Mouse (Mus musculus): ENCODE data around the gene Dock8. TPM values are rescaled to one million over a fixed set of nuclear protein-coding genes. Genes with fewer than 3 reads are reported as not detected.

Gene Dock8
- polyA plus RNA-seq, 1 experiment: 0.57 TPM

DNA sequence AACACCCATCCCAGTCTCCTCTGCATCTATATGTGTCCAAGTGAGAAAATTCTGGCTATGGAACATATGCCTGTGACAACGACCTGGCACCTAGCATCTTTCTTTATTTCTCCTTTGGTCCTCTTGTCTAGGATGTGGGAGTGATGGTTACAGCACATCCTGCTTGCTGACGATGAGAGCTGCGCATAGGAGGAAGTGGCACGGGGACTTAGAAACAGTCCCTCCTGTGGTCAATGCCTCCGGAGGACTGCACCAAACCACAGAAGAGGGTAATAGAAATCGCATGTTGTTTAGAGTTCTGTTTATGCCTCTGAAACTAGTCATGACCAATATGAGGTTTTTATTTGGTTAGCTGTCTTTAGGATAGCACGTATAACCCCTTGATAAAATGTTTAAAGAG lies 28.0 kb upstream of the Dock8 start:
- no peak overlapping the region for H3K4me3 ChIP-seq (ENCODE audit: low read depth, low read length)
- no peak overlapping the region for H3K27ac ChIP-seq (ENCODE audit: insufficient read depth, low read length)
- no peak for TF ChIP-seq POLR2A (IDR thresholded peaks at IDR 0.05; ENCODE audit: insufficient read depth, low read length)
- no peaks in the 10 kb centered on the region for H3K36me3 ChIP-seq (ENCODE audit: control insufficient read depth, insufficient read depth, low read length, poor library complexity, severe bottlenecking)
- H3K27me3 ChIP-seq (ENCODE audit: control insufficient read depth, insufficient read depth, low read length, poor library complexity, severe bottlenecking): no peaks in the 10 kb centered on the region
- H3K9ac ChIP-seq (ENCODE audit: low read depth, poor library complexity, severe bottlenecking): no peak overlapping the region
- no peaks in the 10 kb centered on the region for H3K9me3 ChIP-seq (replicated peaks; ENCODE audit: control insufficient read depth, insufficient read depth, low read length, poor library complexity, severe bottlenecking)
- H3K4me1 ChIP-seq (ENCODE audit: control insufficient read depth, insufficient read depth, low read length): no peaks in the 10 kb centered on the region

DNA sequence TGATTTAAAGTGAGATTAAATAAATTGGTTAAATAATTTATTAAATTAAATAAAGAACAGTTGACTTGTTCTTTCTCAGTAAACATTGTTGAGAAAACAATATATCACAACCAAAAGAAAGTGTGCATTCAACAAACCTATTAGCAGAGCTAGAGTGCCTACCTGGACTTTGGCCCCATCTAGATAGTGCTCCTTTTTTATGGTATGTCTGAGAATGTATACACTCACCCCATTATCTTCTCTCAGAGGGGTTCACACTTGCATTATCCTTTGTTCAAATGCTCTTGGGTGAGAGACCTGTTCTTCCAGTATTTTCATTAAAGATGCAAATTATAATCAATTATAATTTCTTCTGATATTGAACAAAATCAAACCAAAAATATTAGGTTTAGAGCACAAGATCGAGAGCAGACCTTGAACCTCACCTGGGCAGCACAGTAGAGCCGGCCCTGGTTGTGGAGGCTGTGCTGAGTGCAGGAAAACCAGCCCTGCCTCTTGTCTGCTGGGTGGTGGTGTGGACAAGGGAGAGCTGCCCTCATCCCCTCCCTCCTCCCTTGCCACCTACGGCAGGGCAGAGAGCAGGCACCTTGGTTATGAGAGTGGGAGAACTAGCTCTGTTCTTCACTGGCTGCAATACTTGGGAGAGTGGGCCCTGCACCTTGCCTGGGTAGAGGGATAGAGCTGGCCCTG lies 26.5 kb upstream of the Dock8 start:
- Histone ChIP-seq H3K36me3 (ENCODE audit: control insufficient read depth, insufficient read depth, low read length, poor library complexity, severe bottlenecking) (no peaks in the 10 kb centered on the region), H3K9ac (ENCODE audit: low read depth, poor library complexity, severe bottlenecking) (no peak overlapping the region), H3K27ac (ENCODE audit: insufficient read depth, low read length) (no peak overlapping the region)

DNA sequence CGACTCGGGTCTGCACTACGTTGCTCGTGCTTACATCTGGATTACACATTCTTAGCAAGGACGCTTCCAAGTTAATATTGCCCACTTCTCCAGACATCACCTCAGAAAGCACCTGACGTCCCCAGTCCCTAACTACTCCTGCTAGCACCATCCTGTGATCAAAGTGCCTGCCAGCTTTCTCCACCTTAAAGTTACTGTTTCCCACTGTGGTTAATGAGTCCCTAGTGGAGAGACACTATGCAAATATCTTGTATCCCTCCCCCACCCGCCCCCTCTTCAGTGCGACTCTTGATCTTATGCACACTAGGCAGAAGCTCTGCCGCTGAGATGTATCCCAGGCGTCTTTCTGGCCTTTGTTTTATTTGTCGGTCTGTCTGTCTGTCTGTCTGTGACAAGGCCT lies 21.3 kb upstream of the Dock8 start:
- Histone ChIP-seq H3K36me3 (ENCODE audit: control insufficient read depth, insufficient read depth, low read length, poor library complexity, severe bottlenecking) (no peaks in the 10 kb centered on the region), H3K9ac (ENCODE audit: low read depth, poor library complexity, severe bottlenecking) (no peak overlapping the region), H3K4me3 (ENCODE audit: low read depth, low read length) (no peak overlapping the region), H3K27me3 (ENCODE audit: control insufficient read depth, insufficient read depth, low read length, poor library complexity, severe bottlenecking) (no peaks in the 10 kb centered on the region; the same call in 1 of the 2 replicates), H3K4me1 (ENCODE audit: control insufficient read depth, insufficient read depth, low read length) (no peaks in the 10 kb centered on the region), H3K9me3 (replicated peaks; ENCODE audit: control insufficient read depth, insufficient read depth, low read length, poor library complexity, severe bottlenecking) (no peaks in the 10 kb centered on the region), H3K27ac (ENCODE audit: insufficient read depth, low read length) (no peak overlapping the region)
- TF ChIP-seq CTCF (IDR thresholded peaks at IDR 0.05; ENCODE audit: low read depth, low read length) (no peak), EP300 (IDR thresholded peaks at IDR 0.05; ENCODE audit: insufficient read depth, low read depth, low read length) (no peak), POLR2A (IDR thresholded peaks at IDR 0.05; ENCODE audit: insufficient read depth, low read length) (no peak)

More for the DNA sequence above, 26.5 kb upstream of the Dock8 start:
- Histone ChIP-seq H3K4me1 (ENCODE audit: control insufficient read depth, insufficient read depth, low read length) (no peaks in the 10 kb centered on the region), H3K27me3 (ENCODE audit: control insufficient read depth, insufficient read depth, low read length, poor library complexity, severe bottlenecking) (no peaks in the 10 kb centered on the region), H3K9me3 (replicated peaks; ENCODE audit: control insufficient read depth, insufficient read depth, low read length, poor library complexity, severe bottlenecking) (no peaks in the 10 kb centered on the region), H3K4me3 (ENCODE audit: low read depth, low read length) (no peak overlapping the region)
- TF ChIP-seq CTCF (IDR thresholded peaks at IDR 0.05; ENCODE audit: low read depth, low read length): no peak
- TF ChIP-seq POLR2A (IDR thresholded peaks at IDR 0.05; ENCODE audit: insufficient read depth, low read length): no peak
- TF ChIP-seq EP300 (IDR thresholded peaks at IDR 0.05; ENCODE audit: insufficient read depth, low read depth, low read length): no peak

DNA sequence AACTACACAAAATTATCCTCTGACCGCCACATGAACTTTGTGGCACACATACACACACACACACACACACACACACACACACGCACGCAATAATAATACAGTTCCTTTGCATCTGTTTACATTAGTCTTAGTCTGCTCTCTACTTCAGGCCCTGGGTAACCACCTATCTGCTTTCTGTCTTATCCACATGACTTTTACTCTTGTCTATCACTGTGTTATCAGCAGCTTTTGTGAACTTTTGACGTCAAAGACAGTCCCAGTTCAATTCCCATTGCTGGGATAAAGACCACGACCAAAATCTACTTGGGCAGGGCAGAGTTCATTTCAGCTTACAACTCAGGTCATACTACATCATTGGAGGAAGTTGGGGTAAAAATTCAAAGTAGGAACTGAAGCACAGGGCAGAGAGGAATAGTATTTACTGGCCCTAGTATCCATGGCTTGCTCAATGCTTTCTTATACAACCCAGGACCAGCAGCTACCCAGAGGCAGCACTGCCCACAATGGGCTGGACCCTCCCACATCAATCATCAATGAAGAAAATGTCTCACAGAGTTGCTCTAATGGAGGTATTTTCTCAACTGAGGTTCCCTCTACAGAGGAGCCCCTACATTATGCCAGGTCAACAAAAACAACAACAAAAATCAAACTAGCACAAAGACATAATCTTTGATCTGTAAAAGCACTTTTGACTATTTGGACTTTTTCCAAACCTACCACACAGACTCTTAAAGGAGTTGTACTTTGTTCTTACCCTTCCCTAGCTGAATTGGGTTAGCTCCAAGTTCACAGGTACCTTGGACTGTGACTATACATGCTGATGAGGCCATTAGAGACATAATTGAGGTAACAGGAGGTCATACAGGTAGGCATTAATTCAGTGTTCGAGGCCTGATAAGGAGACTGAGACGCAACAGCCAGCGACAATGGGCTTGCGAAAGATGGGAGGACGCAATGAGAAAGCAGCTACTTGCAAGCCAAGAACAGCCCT lies 20.2 kb upstream of the Dock8 start:
- Histone ChIP-seq H3K9ac (ENCODE audit: low read depth, poor library complexity, severe bottlenecking) (no peak overlapping the region), H3K27me3 (ENCODE audit: control insufficient read depth, insufficient read depth, low read length, poor library complexity, severe bottlenecking) (no peaks in the 10 kb centered on the region; the same call in 1 of the 2 replicates), H3K27ac (ENCODE audit: insufficient read depth, low read length) (no peak overlapping the region), H3K9me3 (replicated peaks; ENCODE audit: control insufficient read depth, insufficient read depth, low read length, poor library complexity, severe bottlenecking) (no peaks in the 10 kb centered on the region), H3K4me1 (ENCODE audit: control insufficient read depth, insufficient read depth, low read length) (no peaks in the 10 kb centered on the region), H3K4me3 (ENCODE audit: low read depth, low read length) (no peak overlapping the region), H3K36me3 (ENCODE audit: control insufficient read depth, insufficient read depth, low read length, poor library complexity, severe bottlenecking) (no peaks in the 10 kb centered on the region)
- no peak for TF ChIP-seq CTCF (IDR thresholded peaks at IDR 0.05; ENCODE audit: low read depth, low read length)
- TF ChIP-seq POLR2A (IDR thresholded peaks at IDR 0.05; ENCODE audit: insufficient read depth, low read length): no peak
- no peak for TF ChIP-seq EP300 (IDR thresholded peaks at IDR 0.05; ENCODE audit: insufficient read depth, low read depth, low read length)

DNA sequence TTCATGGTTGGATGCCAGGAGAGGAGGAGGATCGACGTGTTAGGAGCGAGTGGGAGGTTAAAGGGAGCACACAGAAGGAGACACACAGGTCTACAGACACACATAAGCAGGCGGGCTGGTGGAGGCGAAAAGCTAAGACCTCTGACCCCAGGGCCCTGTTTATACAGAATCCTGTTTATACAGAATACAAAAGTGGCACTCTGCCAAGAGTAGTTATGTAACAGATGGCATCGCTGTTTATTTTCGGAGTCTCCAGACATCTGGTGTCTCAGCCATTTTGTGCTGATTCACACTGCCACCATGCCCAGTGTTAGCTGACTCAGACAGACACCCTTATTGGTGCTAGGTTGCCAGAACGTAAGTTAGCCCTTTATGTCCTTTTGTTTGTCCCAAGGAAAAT lies 18.0 kb upstream of the Dock8 start:
- Histone ChIP-seq H3K9ac (ENCODE audit: low read depth, poor library complexity, severe bottlenecking) (no peak overlapping the region), H3K4me1 (ENCODE audit: control insufficient read depth, insufficient read depth, low read length) (no peaks in the 10 kb centered on the region), H3K27me3 (ENCODE audit: control insufficient read depth, insufficient read depth, low read length, poor library complexity, severe bottlenecking) (no peaks in the 10 kb centered on the region; the same call in 1 of the 2 replicates), H3K36me3 (ENCODE audit: control insufficient read depth, insufficient read depth, low read length, poor library complexity, severe bottlenecking) (no peaks in the 10 kb centered on the region), H3K27ac (ENCODE audit: insufficient read depth, low read length) (no peak overlapping the region), H3K4me3 (ENCODE audit: low read depth, low read length) (no peak overlapping the region), H3K9me3 (replicated peaks; ENCODE audit: control insufficient read depth, insufficient read depth, low read length, poor library complexity, severe bottlenecking) (no peaks in the 10 kb centered on the region)
- TF ChIP-seq POLR2A (IDR thresholded peaks at IDR 0.05; ENCODE audit: insufficient read depth, low read length): no peak
- TF ChIP-seq CTCF (IDR thresholded peaks at IDR 0.05; ENCODE audit: low read depth, low read length): no peak
- no peak for TF ChIP-seq EP300 (IDR thresholded peaks at IDR 0.05; ENCODE audit: insufficient read depth, low read depth, low read length)

DNA sequence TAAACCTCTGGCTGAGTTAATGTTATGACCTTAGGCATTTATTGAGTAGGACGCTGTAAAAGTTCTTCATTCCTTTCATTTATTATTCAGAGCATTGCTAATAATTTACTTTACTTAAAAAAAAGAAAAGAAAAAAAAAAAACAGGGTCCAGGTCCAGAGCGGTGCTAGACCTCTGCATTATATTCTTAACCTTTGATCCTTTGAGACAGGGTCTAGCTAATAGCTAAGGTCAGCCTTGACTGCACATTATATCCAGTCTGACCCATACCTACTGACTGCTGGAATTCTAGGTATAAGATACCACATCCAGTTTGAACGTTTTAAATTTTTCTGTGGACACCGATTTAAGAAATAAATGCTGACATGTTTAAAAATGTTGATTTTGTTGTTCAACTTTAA lies 16.3 kb upstream of the Dock8 start:
- Histone ChIP-seq H3K9me3 (replicated peaks; ENCODE audit: control insufficient read depth, insufficient read depth, low read length, poor library complexity, severe bottlenecking) (no peaks in the 10 kb centered on the region), H3K4me3 (ENCODE audit: low read depth, low read length) (no peak overlapping the region), H3K36me3 (ENCODE audit: control insufficient read depth, insufficient read depth, low read length, poor library complexity, severe bottlenecking) (no peaks in the 10 kb centered on the region), H3K4me1 (ENCODE audit: control insufficient read depth, insufficient read depth, low read length) (no peaks in the 10 kb centered on the region), H3K27ac (ENCODE audit: insufficient read depth, low read length) (no peak overlapping the region), H3K9ac (ENCODE audit: low read depth, poor library complexity, severe bottlenecking) (no peak overlapping the region), H3K27me3 (ENCODE audit: control insufficient read depth, insufficient read depth, low read length, poor library complexity, severe bottlenecking) (no peaks in the 10 kb centered on the region; the same call in 1 of the 2 replicates)
- no peak for TF ChIP-seq CTCF (IDR thresholded peaks at IDR 0.05; ENCODE audit: low read depth, low read length)
